Mouse (Mus musculus) neural tube, embryonic 14.5 days (tissue): ENCODE results near the gene Ush1c. TPM values are rescaled to one million over a fixed set of nuclear protein-coding genes. Genes with fewer than 3 reads are reported as not detected.

ENCODE experiments used
- ATAC-seq: fragments of 200-750 bp; cut with Nextera tagmentation; 2 replicates; pipeline ENCODE4 v1.8.0; 2017; ENCODE audit warnings: low read depth, mild to moderate bottlenecking, moderate TSS enrichment, moderate library complexity
- H3K27ac ChIP-seq: fragments of 300-500 bp; sonication (generic); 2 replicates; pipeline ENCODE4 v1.5.1; 2014; ENCODE audit warnings: low read depth, mild to moderate bottlenecking, control low read depth, low read length, moderate library complexity, mixed read lengths
- H3K27me3 ChIP-seq: fragments of 300-500 bp; sonication (generic); 2 replicates; pipeline ENCODE4 v1.6.1; 2014; ENCODE audit warnings: low read length; ENCODE audit not compliant: control insufficient read depth, insufficient read depth
- H3K36me3 ChIP-seq: fragments of 300-500 bp; sonication (generic); 2 replicates; pipeline ENCODE4 v1.6.1; 2014; ENCODE audit warnings: low read length, mixed read lengths; ENCODE audit not compliant: control insufficient read depth, insufficient read depth
- H3K4me1 ChIP-seq: fragments of 300-500 bp; sonication (generic); 2 replicates; pipeline ENCODE4 v1.6.1; 2014; ENCODE audit warnings: low read length; ENCODE audit not compliant: control insufficient read depth, insufficient read depth
- H3K4me2 ChIP-seq: fragments of 300-500 bp; sonication (generic); 2 replicates; pipeline ENCODE4 v1.6.1; 2014; ENCODE audit warnings: mild to moderate bottlenecking, low read depth, low read length, control low read depth
- H3K4me3 ChIP-seq: fragments of 300-500 bp; sonication (generic); 2 replicates; pipeline ENCODE4 v1.5.1; 2014; ENCODE audit warnings: low read depth, low read length, control low read depth, mixed read lengths
- H3K9ac ChIP-seq: fragments of 300-500 bp; sonication (generic); replicated peaks from 2 replicates; pipeline ENCODE4 v1.6.1; 2014; ENCODE audit warnings: low read depth, mild to moderate bottlenecking, control low read depth, low read length, mixed read lengths
- H3K9me3 ChIP-seq: fragments of 300-500 bp; sonication (generic); 2 replicates; pipeline ENCODE4 v1.6.1; 2016; ENCODE audit warnings: low read length; ENCODE audit not compliant: control insufficient read depth
- WGBS: fragments of 180-500 bp; shearing (Covaris S2); extraction: QIAGEN DNeasy Blood & Tissue Kit; methylation state at CpG from one replicate; pipeline ENCODE4 v1.1.7; 2014; 5-methylcytosine and 5-hydroxymethylcytosine counted together
- polyA plus RNA-seq: library from polyadenylated mRNA; unstranded; fragments of >200 nt; fragmentation: Nextera tagmentation; extraction: Ambion mirVana; gene quantifications from 2 replicates; pipeline ENCODE4 v1.2.1, GENCODE M21; 2014

The Ush1c gene
- polyA plus RNA-seq, 1 experiment from 2014 or later: 1.6 TPM

DNA sequence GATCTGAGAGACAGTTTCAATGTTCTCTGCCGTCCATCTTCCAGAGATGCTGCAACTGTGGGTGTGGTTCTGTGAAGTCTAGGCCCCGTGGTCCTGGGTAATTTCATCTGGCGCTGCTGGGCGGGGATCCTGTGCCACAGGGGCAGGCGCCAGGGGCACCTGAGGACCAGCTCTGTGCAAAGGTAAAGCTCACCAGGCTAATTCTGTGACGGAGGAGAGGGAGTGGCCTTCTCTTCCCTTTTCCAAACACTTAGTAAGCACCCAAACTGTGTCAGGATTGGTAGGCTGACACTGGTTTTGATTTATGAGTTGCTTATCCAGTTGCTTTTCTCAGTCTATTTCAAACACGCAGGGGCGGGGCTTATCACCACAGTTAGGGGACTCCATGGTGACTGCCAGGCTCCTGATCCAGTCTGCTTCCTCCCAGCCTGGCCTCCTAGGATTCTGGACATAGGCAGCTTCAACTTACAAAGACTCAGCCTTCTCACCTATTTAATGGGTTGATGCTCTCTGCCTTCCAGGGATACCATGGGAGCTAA is 17.6 kb downstream of the Ush1c start:
- Histone ChIP-seq H3K4me1 (no peaks in the 10 kb centered on the region), H3K9me3 (no peaks in the 10 kb centered on the region), H3K9ac (no peak overlapping the region), H3K27me3 (no peaks in the 10 kb centered on the region), H3K4me2 (no peak overlapping the region), H3K4me3 (no peak overlapping the region), H3K36me3 (no peaks in the 10 kb centered on the region), H3K27ac (no peak overlapping the region)
- no peak for ATAC-seq
- 77% methylated on average over 8 of the region's 8 CpGs for WGBS

DNA sequence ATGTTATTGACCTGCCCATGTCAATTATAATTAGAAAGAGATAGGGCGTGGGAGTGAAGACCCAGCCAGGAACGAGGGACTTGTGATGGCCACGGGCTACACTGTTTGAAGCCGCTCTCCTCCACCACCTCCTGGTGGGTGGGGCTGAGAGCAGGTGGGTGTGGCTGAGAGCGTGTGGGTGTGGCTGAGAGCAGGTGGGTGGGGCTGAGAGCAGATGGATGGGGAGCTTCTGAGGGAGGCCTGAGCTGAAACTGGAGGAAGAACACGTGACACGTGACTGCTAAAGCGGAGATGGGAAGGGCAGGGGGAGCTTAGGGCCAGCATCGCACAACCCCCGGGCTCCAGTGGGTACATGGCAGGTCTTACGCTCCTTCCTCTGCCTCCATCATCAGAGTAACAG is 19.9 kb downstream of the Ush1c start:
- peak; percentile 41; the same call in 1 of the 2 replicates for ATAC-seq
- H3K36me3 ChIP-seq: no peaks in the 10 kb centered on the region
- no peaks in the 10 kb centered on the region for H3K9me3 ChIP-seq
- H3K9ac ChIP-seq: no peak overlapping the region
- no peak overlapping the region for H3K27ac ChIP-seq
- H3K27me3 ChIP-seq: no peaks in the 10 kb centered on the region
- no peak overlapping the region for H3K4me3 ChIP-seq
- WGBS: 12% methylated on average over 11 of the region's 11 CpGs
- no peak overlapping the region for H3K4me2 ChIP-seq
- no peaks in the 10 kb centered on the region for H3K4me1 ChIP-seq

DNA sequence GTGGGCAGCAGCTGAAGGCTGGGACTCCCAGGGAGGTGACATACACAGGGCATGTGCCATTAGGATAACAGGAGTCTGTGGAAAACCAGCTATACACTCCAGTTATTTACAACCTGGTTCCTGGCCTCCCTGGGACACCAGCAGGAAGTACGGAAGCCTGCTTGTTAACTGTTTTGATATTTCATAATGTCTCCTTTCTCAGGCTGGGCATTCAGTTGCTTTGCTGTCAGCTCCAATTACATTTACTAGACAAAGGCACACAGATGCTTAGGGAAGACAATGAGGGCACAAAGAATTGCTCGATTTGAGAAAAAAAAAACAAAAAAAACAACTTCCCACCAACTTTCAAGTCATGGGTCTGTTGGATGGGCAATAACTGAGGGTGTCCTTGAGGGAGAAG is 21.8 kb downstream of the Ush1c start:
- no peaks in the 10 kb centered on the region for H3K9me3 ChIP-seq
- no peaks in the 10 kb centered on the region for H3K36me3 ChIP-seq
- WGBS: 64% methylated on average over 2 of the region's 2 CpGs
- H3K9ac ChIP-seq: no peak overlapping the region
- no peaks in the 10 kb centered on the region for H3K27me3 ChIP-seq
- H3K4me1 ChIP-seq: no peaks in the 10 kb centered on the region
- ATAC-seq: no peak
- no peak overlapping the region for H3K4me2 ChIP-seq
- no peak overlapping the region for H3K27ac ChIP-seq
- H3K4me3 ChIP-seq: no peak overlapping the region

DNA sequence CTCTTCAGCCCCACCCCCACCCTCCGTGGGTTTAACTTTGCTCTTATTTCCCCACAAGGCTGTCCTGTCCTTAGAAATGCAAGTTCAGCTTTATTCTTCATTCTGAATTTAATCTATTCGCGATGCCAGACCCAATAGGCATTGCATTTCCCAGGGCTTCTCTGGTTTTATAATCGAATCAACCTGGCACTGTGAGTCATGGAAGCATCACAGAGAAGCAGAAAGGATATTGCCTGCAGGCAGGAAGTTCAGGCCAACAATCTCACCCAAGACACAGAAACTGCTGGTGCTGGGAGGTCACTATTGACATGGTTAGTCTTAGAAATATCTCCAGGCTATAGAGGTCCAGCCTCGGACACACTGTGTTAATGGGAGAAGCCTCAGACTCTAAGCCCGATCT is 28.0 kb downstream of the Ush1c start:
- H3K9ac ChIP-seq: no peak overlapping the region
- ATAC-seq: no peak
- H3K4me1 ChIP-seq: no peaks in the 10 kb centered on the region
- 88% methylated on average over 6 of the region's 6 CpGs for WGBS
- H3K4me3 ChIP-seq: no peak overlapping the region
- H3K9me3 ChIP-seq: no peaks in the 10 kb centered on the region
- no peak overlapping the region for H3K27ac ChIP-seq
- no peak overlapping the region for H3K4me2 ChIP-seq
- H3K27me3 ChIP-seq: no peaks in the 10 kb centered on the region
- no peaks in the 10 kb centered on the region for H3K36me3 ChIP-seq

DNA sequence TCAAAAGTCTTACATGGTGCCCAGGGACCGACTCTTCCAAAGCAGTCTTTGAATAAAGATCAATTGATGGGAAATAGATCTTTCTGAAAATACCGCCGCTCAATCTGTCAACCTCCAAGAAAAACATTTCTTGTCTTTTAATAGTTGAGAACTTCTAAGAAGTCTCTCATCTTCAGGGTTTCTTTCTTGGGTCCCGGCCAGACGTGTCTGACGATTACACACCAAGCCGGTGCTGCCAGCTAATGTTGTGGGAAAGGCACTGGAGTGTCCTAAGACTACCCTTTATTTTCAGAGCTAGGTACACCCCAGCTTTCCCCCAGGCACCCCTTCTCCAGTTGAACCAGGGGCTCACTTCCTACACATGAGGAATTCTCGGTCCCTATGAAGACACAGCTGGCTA is 30.2 kb downstream of the Ush1c start:
- Histone ChIP-seq H3K27me3 (no peaks in the 10 kb centered on the region), H3K9me3 (no peaks in the 10 kb centered on the region), H3K27ac (no peak overlapping the region), H3K4me1 (no peaks in the 10 kb centered on the region), H3K9ac (no peak overlapping the region), H3K36me3 (no peaks in the 10 kb centered on the region), H3K4me3 (no peak overlapping the region), H3K4me2 (no peak overlapping the region)
- 93% methylated on average over 8 of the region's 8 CpGs for WGBS
- ATAC-seq: no peak

DNA sequence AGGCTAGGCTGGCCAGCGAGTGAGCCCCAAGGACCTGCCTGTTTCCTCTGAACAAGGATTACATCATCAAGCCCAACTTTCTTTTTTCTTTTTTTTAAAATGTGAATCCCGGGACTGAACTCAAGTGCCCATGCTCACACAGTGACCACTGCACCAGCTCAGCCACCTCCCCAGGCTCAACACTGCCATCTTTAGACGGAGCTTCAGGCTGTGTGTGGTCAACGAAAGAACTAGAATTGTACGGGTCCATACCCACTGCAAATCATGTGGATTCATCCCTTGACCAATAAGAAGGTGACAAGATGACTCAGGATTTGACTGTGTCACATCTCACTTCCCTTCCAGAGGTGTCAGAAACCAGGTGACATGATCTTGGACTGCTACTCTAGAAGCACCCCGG is 33.5 kb downstream of the Ush1c start:
- Histone ChIP-seq H3K9me3 (no peaks in the 10 kb centered on the region), H3K4me1 (no peaks in the 10 kb centered on the region), H3K27me3 (no peaks in the 10 kb centered on the region), H3K4me3 (no peak overlapping the region), H3K4me2 (no peak overlapping the region), H3K27ac (no peak overlapping the region), H3K36me3 (no peaks in the 10 kb centered on the region), H3K9ac (no peak overlapping the region)
- ATAC-seq: no peak
- WGBS: 80% methylated on average over 6 of the region's 6 CpGs

DNA sequence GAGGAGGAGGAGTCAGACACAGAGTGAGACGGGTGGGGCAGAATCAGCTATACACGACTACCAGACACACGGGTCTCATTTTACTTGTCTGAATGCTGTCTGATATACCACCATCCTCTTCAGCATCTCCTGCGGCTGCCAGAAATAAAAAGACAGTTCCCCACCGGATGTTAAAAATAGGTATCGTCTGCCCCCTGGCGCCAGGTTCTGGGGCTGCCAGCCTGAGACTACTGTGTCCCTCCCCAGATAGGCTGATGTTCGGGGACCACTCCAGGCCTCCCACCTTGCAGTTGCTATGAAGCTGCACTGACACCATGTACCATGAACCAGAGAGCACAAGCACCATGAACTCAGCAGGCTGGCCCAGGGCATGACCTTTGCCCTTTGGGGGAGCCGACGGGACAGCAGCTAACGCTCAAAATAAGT is 34.2 kb downstream of the Ush1c start:
- Histone ChIP-seq H3K36me3 (no peaks in the 10 kb centered on the region), H3K27ac (no peak overlapping the region), H3K4me2 (no peak overlapping the region), H3K4me3 (no peak overlapping the region), H3K27me3 (no peaks in the 10 kb centered on the region), H3K4me1 (no peaks in the 10 kb centered on the region), H3K9ac (no peak overlapping the region), H3K9me3 (no peaks in the 10 kb centered on the region)
- peak; percentile 45; the same call in 1 of the 2 replicates for ATAC-seq
- 52% methylated on average over 11 of the region's 11 CpGs for WGBS

DNA sequence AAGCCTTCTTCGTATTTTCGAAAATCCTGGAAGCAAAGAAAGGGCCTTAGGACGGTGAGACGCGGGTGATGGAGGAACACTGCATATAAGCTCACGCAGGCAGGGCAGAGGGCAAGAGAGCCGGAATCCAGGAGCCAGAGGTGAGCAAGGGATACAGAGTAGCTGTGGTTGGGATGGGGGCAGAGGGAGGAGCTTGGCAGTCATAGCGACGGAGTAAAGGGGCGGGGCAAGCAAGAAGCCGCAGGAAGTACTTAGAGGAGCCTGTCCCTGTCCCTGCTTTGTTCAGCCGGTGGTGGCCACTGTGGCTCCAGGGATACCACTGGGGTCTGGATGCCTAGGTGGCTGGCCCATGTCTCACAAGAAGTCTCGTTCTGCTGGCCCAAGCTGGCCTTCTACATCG is 36.7 kb downstream of the Ush1c start:
- no peak overlapping the region; the same call in 1 of the 2 replicates for H3K4me2 ChIP-seq
- no peaks in the 10 kb centered on the region for H3K4me1 ChIP-seq
- no peaks in the 10 kb centered on the region for H3K36me3 ChIP-seq
- H3K9ac ChIP-seq: no peak overlapping the region
- H3K9me3 ChIP-seq: no peaks in the 10 kb centered on the region
- no peaks in the 10 kb centered on the region for H3K27me3 ChIP-seq
- H3K4me3 ChIP-seq: no peak overlapping the region
- no peak overlapping the region for H3K27ac ChIP-seq
- peak; percentile 53; the same call in 1 of the 2 replicates for ATAC-seq
- WGBS: 20% methylated on average over 14 of the region's 14 CpGs

DNA sequence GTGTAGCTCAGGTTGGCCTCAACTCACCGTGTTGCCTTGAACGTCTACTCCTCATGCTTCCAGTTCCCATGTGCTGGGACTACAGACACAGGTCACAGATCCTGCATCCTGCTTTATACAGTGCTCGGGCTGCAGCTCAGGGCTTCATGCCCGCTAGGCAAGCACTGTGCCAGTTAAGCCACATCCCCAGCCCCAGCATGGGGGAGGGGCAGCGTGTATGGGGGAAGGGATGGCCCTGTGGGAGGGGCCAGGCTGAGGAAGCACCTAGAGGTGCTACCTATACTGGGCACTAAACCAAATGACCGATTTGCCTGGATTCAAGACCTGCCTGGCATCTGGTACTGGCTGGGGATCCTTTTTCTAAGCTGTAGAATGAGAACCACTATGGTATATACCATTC is 38.3 kb downstream of the Ush1c start:
- no peak for ATAC-seq
- H3K4me3 ChIP-seq: no peak overlapping the region
- no peaks in the 10 kb centered on the region for H3K36me3 ChIP-seq
- 66% methylated on average over 6 of the region's 6 CpGs for WGBS
- no peaks in the 10 kb centered on the region for H3K27me3 ChIP-seq
- H3K9ac ChIP-seq: no peak overlapping the region
- no peak overlapping the region for H3K4me2 ChIP-seq
- H3K9me3 ChIP-seq: no peaks in the 10 kb centered on the region
- no peaks in the 10 kb centered on the region for H3K4me1 ChIP-seq
- no peak overlapping the region for H3K27ac ChIP-seq
